Mouse (Mus musculus) kidney, adult 11 months (tissue): ENCODE results near the gene Slco2a1.
A peak's percentile ranks its signal among the peaks of the same experiment; 100 is the strongest.

Experiments used
- DNase-seq: peaks from one replicate; pipeline ENCODE4 v3.0.0; 2022

Gene Slco2a1

DNA sequence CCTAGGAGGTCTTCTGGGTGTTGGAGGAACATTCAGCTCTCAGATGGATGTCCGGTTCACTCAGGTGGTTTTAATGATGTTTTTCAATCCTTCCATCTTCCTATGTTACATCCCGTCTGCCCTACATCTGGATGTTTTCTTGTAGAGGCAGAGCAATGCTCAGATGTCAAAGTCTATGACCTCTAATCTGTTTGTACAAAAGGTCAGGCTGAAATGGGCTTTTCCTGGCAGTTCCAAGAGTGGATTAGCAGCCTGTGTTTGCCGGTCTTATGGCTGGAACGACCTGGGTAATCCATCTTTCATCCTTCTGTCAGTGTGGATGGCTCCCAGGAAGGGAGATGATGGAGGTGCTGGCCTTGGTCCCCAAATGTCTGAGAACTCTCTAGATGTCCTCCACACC lies 2.6 kb upstream of the Slco2a1 start:
- DNase-seq = no peak

GRCm38 (mm10) chr9:102990306-102991133 lies 2.0 kb downstream of the Slco2a1 start:
- DNase-seq = no peak

DNA sequence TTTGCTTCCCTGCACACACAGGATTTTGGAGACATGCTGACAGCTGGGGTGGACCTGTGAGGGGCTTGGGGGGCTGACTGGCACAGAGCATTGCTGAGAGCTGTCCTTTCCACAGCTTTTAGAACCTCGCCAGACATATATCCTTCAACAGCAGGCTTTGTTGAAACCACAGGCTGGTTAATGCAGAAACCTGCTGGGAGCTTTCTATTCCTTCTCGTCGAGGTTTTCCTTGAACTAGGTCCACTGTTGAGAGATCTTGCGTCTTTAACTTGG lies 2.6 kb downstream of the Slco2a1 start:
- DNase-seq = no peak

GRCm38 (mm10) chr9:102992877-102993276 lies 4.4 kb downstream of the Slco2a1 start:
- DNase-seq = peak; percentile 27

DNA sequence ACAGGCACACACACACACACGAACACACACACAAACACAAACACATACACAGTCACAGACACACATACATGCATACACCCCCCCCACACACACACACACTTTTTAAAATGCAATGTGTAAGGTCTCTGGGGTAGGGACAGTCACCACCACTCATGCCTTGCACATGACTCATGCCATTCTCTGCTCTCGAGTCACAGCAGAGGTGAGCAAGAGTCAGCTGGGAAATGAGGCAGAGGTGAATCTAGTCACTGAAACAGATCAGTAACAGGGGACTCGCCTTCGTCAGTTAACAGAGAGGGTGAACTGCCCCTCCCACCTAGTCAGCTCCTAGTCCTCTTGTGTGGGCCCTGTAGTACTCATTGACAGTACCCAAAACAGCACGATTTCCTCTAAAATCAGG lies 5.3 kb downstream of the Slco2a1 start:
- no peak for DNase-seq

GRCm38 (mm10) chr9:102995800-102996635 lies 7.5 kb downstream of the Slco2a1 start:
- peak; percentile 21 for DNase-seq

DNA sequence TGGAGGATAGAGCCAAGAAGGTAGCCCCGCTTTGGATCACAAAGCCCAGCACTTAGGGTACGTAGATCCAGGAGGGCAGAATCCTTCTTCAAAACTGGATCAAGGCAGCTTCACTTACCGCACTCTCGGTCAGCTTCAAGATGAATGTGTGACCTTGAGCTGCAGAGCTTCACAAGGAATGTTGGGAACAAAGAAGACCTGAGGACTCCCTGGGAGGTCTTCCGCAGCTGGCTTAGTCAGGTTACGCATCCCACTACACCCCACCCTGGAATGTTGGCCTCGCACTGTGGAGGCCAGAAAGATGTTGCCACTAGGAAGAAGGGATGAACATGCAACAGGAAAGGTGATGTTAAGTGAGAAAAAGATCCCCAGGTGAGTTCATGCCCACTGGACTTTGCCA lies 11.9 kb downstream of the Slco2a1 start:
- DNase-seq = no peak

- DNase-seq = no peak
Measured at GRCm38 (mm10) chr9:103004343-103004742, 15.8 kb downstream of the Slco2a1 start.

DNA sequence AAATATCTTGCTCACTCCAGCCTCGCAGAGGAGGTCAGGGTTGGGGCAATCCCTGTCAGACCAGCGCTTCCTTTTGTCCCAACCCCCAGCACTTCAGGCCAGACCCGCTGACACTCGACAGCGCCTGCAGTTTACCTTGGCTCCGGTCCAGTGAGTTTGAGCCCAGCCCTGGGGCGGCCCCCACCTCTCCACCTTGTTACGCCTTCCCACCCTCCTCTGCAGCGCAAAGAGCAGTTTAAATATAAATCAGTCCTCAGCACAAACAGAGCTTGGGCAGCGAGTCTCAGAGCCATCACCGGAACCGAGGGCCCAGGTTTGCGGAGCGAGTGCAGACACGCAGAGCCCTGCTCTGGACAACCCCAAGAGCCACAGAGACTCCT lies 19.2 kb downstream of the Slco2a1 start:
- DNase-seq = peak; percentile 88

DNA sequence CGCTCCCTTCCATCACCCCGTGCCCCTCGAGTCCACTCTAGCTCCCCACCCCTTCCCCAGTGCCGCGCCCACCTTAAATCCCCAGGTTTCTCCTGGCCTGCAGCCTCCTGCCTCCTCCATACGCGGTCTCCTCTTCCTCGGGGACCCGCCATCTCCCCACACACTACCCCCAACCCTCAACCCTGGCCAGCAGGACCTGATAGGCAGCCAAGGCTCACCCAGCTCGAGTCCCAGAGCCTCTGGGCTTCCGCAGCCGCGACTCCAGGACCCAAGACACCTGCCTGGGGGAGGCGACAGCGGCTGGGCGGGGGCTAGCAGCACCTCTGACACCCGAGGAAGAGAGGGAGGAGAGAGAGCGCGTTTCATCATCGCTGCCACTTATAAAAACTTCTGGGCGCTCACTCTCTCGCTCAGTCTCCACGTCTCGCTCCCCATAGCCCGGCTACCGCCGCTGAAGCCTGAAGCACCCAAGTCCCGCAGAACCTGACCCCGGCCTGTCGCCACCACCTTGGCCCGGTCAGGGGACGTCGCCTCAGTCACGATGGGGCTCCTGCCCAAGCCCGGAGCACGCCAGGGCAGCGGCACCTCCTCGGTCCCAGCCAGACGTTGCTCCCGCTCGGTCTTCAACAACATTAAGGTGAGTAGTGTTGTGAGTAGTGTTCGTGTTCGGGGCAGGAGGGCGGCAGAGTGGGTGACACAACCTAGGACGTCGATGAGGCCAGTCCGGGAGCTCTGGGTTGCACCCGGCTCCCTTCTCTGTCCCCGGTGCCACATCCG lies 19.8 kb downstream of the Slco2a1 start:
- peak; percentile 35 for DNase-seq

- DNase-seq = no peak
Measured at GRCm38 (mm10) chr9:103010161-103010560, 21.6 kb downstream of the Slco2a1 start.

GRCm38 (mm10) chr9:103013366-103013765 lies 24.9 kb downstream of the Slco2a1 start:
- peak; percentile 41 for DNase-seq

- DNase-seq = no peak
Measured at GRCm38 (mm10) chr9:103014686-103015085, 26.2 kb downstream of the Slco2a1 start.

GRCm38 (mm10) chr9:103024116-103024515 lies 35.6 kb downstream of the Slco2a1 start:
- no peak for DNase-seq

GRCm38 (mm10) chr9:103027150-103027889 lies 38.8 kb downstream of the Slco2a1 start:
- no peak for DNase-seq

DNA sequence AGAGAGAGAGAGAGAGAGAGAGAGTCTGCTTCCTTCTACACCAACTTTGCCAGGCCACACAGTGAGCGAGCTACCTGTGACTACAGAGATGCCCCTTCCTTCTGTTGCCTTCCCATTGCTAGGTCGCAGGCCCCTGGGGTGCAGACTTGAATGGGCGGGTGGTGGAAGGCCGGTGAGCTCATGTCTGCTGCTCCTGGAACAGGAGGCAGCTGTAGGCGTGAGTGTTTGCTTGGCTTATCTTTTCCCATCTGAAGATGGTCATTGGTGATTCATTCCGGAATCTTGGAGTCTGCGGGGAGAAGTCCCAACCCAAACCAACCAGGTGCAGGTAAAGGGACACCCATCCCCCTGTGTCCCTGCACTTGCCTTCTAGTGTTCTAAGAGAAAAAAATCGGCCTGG lies 40.5 kb downstream of the Slco2a1 start:
- no peak for DNase-seq

GRCm38 (mm10) chr9:103030041-103030440 lies 41.5 kb downstream of the Slco2a1 start:
- DNase-seq = no peak

DNA sequence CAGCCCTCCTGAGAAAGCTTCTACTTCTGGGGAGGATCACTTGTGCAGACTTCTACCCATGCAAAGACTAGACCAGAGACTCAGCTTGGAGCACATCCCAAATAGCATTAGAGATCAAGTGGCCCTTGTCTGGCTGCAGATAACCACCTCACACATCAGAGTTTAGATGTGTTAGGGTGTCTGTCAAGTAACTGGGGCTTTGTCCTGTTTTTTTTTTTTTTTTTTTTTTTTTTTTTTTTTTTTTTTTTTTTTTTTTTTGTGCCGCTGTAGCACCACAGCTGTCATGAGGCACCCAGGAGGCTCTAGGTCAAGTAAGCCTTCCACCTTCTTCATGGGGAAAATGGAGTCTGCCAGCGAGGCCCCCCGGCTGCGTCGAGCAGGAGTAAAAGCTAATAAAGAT lies 42.7 kb downstream of the Slco2a1 start:
- no peak for DNase-seq

GRCm38 (mm10) chr9:103032193-103032592 lies 43.7 kb downstream of the Slco2a1 start:
- DNase-seq = peak; percentile 46

DNA sequence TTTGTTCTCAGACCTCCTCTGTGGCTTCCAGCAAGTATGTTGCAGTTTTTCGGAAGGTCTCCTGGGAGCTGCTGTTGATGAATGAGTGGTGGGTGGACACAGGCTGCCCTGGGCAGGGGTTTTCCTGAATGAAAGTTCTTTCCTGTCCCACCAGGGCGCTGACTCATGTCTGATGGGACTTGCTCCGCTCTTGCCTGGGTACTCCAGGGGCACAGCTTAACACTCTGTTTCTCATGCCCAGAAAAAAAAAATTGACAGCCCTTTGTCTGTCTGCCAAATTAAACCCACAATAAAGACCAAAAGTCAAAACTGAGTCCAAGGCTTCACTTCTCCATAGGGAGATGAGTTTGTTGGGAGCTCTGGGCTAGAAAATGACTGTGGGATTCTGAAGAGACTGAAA lies 44.9 kb downstream of the Slco2a1 start:
- no peak for DNase-seq

DNA sequence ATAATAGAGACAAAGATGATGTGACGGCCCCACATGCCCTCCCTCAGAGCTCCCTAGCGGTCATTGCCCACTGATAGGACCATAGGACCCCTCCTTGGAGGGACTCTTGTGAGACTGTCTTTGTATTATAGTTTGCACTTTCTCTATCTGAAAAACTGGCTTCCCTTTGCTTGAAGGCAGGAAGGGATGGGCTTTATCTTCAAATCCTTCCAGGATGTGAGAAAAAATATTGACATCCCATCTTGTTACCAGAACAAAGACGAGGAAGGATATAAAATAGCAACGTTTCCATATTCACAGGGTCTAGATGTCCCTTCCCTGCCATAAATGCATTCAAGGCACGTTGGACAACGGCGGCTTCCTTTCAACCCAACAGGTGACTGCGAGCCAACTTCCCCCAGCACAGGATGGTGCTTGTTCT lies 48.5 kb downstream of the Slco2a1 start:
- DNase-seq = no peak

DNA sequence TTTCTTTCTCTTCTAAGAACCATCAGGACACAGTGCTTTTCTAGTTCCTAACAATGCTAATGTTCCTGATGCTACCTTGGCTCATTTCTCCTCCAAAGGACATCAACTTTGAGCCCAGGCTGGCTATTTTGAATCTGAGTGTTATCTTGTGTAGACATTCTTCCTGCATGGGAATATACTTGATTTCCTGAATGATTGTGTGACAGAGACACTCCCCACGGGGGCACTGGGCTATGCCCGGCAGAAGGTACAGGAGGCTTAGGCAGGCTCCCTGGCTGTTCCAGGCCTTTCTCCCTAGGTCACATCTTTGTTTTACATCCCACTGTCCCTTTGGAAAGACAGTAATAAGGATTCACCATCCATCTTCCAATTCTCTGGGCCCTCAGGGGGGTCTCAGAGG lies 49.8 kb downstream of the Slco2a1 start:
- DNase-seq = no peak

GRCm38 (mm10) chr9:103038705-103039104 lies 50.2 kb downstream of the Slco2a1 start:
- DNase-seq = no peak
